Mouse (Mus musculus) c-Kit-positive CD71-positive TER-119-negative erythroid progenitor cells, embryonic 14.5 days (primary cell): ENCODE measurements around the gene Slc6a19.
"Not testable (repeated sequence)": the region's sequence is repeated elsewhere in the genome, so short reads cannot be mapped to it uniquely, and the experiment has no call there.

Experiments
- DNase-seq: peaks from one replicate; pipeline ENCODE4 v3.0.0-alpha.2; 2013; ENCODE audit warnings: low read depth

The Slc6a19 gene

GRCm38 (mm10) chr13:73704694-73705325, at the start of gene Slc6a19:
Gene Slc6a19 (minus strand): TSS chr13:73704865.
- no peak for DNase-seq

- DNase-seq = no peak
Observed at GRCm38 (mm10) chr13:73751284-73751683, 46.6 kb upstream of the Slc6a19 start.

GRCm38 (mm10) chr13:73750435-73750834, 45.8 kb upstream of the Slc6a19 start:
- no peak for DNase-seq

GRCm38 (mm10) chr13:73748663-73749440, 44.2 kb upstream of the Slc6a19 start:
- no peak for DNase-seq

GRCm38 (mm10) chr13:73743662-73744061, 39.0 kb upstream of the Slc6a19 start:
- no peak for DNase-seq

GRCm38 (mm10) chr13:73742944-73743343, 38.3 kb upstream of the Slc6a19 start:
- no peak for DNase-seq

- not testable (repeated sequence) for DNase-seq
Observed at GRCm38 (mm10) chr13:73740399-73740944, 35.8 kb upstream of the Slc6a19 start.

- no peak for DNase-seq
Observed at GRCm38 (mm10) chr13:73736943-73737342, 32.3 kb upstream of the Slc6a19 start.

GRCm38 (mm10) chr13:73735928-73736327, 31.3 kb upstream of the Slc6a19 start:
- DNase-seq = no peak

- DNase-seq = no peak
Observed at GRCm38 (mm10) chr13:73735270-73735669, 30.6 kb upstream of the Slc6a19 start.

- DNase-seq = no peak
Observed at GRCm38 (mm10) chr13:73734379-73734778, 29.7 kb upstream of the Slc6a19 start.

- DNase-seq = no peak
Observed at GRCm38 (mm10) chr13:73732742-73733700, 28.4 kb upstream of the Slc6a19 start, which contains the start of gene Slc12a7. Gene Slc12a7 (plus strand): TSS chr13:73733094.

- no peak for DNase-seq
Observed at GRCm38 (mm10) chr13:73732235-73732634, 27.6 kb upstream of the Slc6a19 start.

GRCm38 (mm10) chr13:73730913-73731312, 26.2 kb upstream of the Slc6a19 start:
- no peak for DNase-seq

GRCm38 (mm10) chr13:73728633-73729032, 24.0 kb upstream of the Slc6a19 start:
- no peak for DNase-seq

GRCm38 (mm10) chr13:73727621-73728025, 23.0 kb upstream of the Slc6a19 start:
- no peak for DNase-seq

GRCm38 (mm10) chr13:73725315-73725714, 20.6 kb upstream of the Slc6a19 start:
- DNase-seq = no peak

GRCm38 (mm10) chr13:73723081-73723668, 18.5 kb upstream of the Slc6a19 start:
- DNase-seq = no peak

GRCm38 (mm10) chr13:73720241-73720640, 15.6 kb upstream of the Slc6a19 start:
- DNase-seq = no peak

- peak; percentile 61 for DNase-seq
Observed at GRCm38 (mm10) chr13:73718225-73718624, 13.6 kb upstream of the Slc6a19 start.

GRCm38 (mm10) chr13:73714020-73714419, 9.4 kb upstream of the Slc6a19 start:
- no peak for DNase-seq

GRCm38 (mm10) chr13:73713204-73713603, 8.5 kb upstream of the Slc6a19 start:
- no peak for DNase-seq
